Mouse (Mus musculus) heart, adult 2 months (tissue): ENCODE measurements at regions not wholly inside any gene's neighbourhood (a gene's known extent, or its start where the extent isn't known, plus 50 kb on each side); places are given as distances from the start of the nearest gene placed in this dataset.
"Not testable (repeated sequence)": the region's sequence is repeated elsewhere in the genome, so short reads cannot be mapped to it uniquely, and the experiment has no call there.

Experiments used
- DNase-seq, 2 experiments: peaks; one replicate each; pipeline ENCODE4 v3.0.0; 2021
- H3K27ac ChIP-seq: fragments of 200-600 bp; 2 replicates; pipeline ENCODE4 v1.8.1; 2022
- H3K27me3 ChIP-seq: fragments of 200-500 bp; 2 replicates; pipeline ENCODE4 v1.6.1; 2012; ENCODE audit warnings: mild to moderate bottlenecking, low read length, inconsistent platforms, mixed read lengths; ENCODE audit not compliant: control insufficient read depth, insufficient read depth
- H3K36me3 ChIP-seq: fragments of 200-500 bp; 2 replicates; pipeline ENCODE4 v1.6.1; 2012; ENCODE audit warnings: low read length, inconsistent platforms; ENCODE audit not compliant: control insufficient read depth, insufficient read depth
- H3K4me1 ChIP-seq: fragments of 200-500 bp; 2 replicates; pipeline ENCODE4 v1.6.1; 2011; ENCODE audit warnings: low read length; ENCODE audit not compliant: control insufficient read depth, insufficient read depth
- H3K4me3 ChIP-seq: fragments of 200-600 bp; 2 replicates; pipeline ENCODE4 v1.8.1; 2022
- H3K79me2 ChIP-seq: fragments of 200-500 bp; replicated peaks from 2 replicates; pipeline ENCODE4 v1.6.1; 2012; ENCODE audit warnings: mild to moderate bottlenecking, inconsistent platforms, low read length, moderate library complexity, mixed read lengths; ENCODE audit not compliant: control insufficient read depth, insufficient read depth
- H3K9ac ChIP-seq: fragments of 200-500 bp; 2 replicates; pipeline ENCODE4 v1.6.1; 2012; ENCODE audit warnings: low read depth, mild to moderate bottlenecking, control low read depth, inconsistent platforms, low read length, mixed read lengths
- CTCF ChIP-seq: fragments of 200-600 bp; IDR thresholded peaks from 2 replicates; pipeline ENCODE4 v1.8.1; 2022; ENCODE audit warnings: antibody characterized with exemption, mild to moderate bottlenecking, moderate library complexity
- EP300 ChIP-seq: fragments of 200-500 bp; IDR thresholded peaks from 2 replicates; pipeline ENCODE4 v1.6.1; 2011; ENCODE audit warnings: low read depth, low read length, control low read depth; ENCODE audit not compliant: insufficient read depth
- POLR2A ChIP-seq: fragments of 200-500 bp; IDR thresholded peaks from 2 replicates; pipeline ENCODE4 v1.6.1; 2011; ENCODE audit warnings: mild to moderate bottlenecking, low read depth, low read length, control low read depth; ENCODE audit not compliant: insufficient read depth
- WGBS: fragments of 180-500 bp; shearing (Covaris S2); methylation state at CpG from one replicate; pipeline ENCODE4 v1.1.7; 2018; 5-methylcytosine and 5-hydroxymethylcytosine counted together
- intact Hi-C: fragments of 180-260 bp; cut with DNase I; formaldehyde crosslinking; loops from one replicate; pipeline ENCODE4 v1.15.1; 2025
- microRNA-seq, 2 experiments: library from miRNA; unstranded; fragments of <30 nt; microRNA quantifications; one replicate each; pipeline ENCODE4 v1.2.0; 2021

- no peak overlapping the region for H3K27ac ChIP-seq
- no peaks in the 10 kb centered on the region for H3K79me2 ChIP-seq
- H3K27me3 ChIP-seq: no peaks in the 10 kb centered on the region
- H3K36me3 ChIP-seq: no peaks in the 10 kb centered on the region
- no peaks in the 10 kb centered on the region for H3K4me1 ChIP-seq
- intact Hi-C loops: no loop called here
- H3K9ac ChIP-seq: no peak overlapping the region
- no peak for TF ChIP-seq POLR2A
- no peak for TF ChIP-seq CTCF
- no peak for TF ChIP-seq EP300
- DNase-seq: no peak
- H3K4me3 ChIP-seq: no peak overlapping the region
These were observed 351.9 kb downstream of the Eepd1 start for GRCm38 (mm10) chr9:25833295-25833694.

GRCm38 (mm10) chr9:25849914-25850313 lies 368.6 kb downstream of the Eepd1 start:
- H3K27ac ChIP-seq, H3K4me3 ChIP-seq, H3K9ac ChIP-seq, H3K36me3 ChIP-seq, H3K4me1 ChIP-seq, H3K27me3 ChIP-seq, DNase-seq, H3K79me2 ChIP-seq, intact Hi-C loops: not testable (repeated sequence)
- WGBS: 74% methylated on average over 2 of the region's 2 CpGs

GRCm38 (mm10) chr9:25850608-25851007 lies 369.3 kb downstream of the Eepd1 start:
- DNase-seq, H3K79me2 ChIP-seq, H3K9ac ChIP-seq, H3K36me3 ChIP-seq, H3K27ac ChIP-seq, intact Hi-C loops, H3K4me3 ChIP-seq, H3K4me1 ChIP-seq, H3K27me3 ChIP-seq: not testable (repeated sequence)
- 58% methylated on average over 3 of the region's 3 CpGs for WGBS

DNA sequence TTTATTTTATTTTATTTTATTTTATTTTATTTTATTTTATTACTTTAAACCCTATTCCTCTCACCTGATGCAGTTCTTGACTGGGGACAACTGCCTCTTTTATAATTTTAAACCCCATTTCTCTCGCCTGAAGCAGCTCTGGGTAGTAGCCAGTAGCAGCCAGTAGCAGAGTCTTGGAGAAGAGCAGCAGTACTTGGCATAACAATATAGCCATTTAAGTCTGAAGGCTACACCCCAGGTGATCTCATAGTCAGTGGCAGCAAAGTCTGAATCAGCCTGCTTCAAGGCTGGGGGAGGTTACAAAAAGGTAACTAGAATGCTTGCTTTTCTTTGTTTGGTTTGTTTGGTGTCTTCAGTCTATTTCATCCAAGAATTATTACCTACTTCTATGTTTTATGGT lies 373.2 kb downstream of the Eepd1 start:
- H3K36me3 ChIP-seq: no peaks in the 10 kb centered on the region
- H3K27ac ChIP-seq: no peak overlapping the region
- no peak overlapping the region for H3K9ac ChIP-seq
- 56% methylated on average over 1 of the region's 1 CpGs for WGBS
- intact Hi-C loops: no loop called here
- no peaks in the 10 kb centered on the region for H3K27me3 ChIP-seq
- no peaks in the 10 kb centered on the region for H3K79me2 ChIP-seq
- H3K4me3 ChIP-seq: no peak overlapping the region
- no peak for TF ChIP-seq POLR2A
- no peak for TF ChIP-seq CTCF
- no peak for TF ChIP-seq EP300
- no peak for DNase-seq
- no peaks in the 10 kb centered on the region for H3K4me1 ChIP-seq

DNA sequence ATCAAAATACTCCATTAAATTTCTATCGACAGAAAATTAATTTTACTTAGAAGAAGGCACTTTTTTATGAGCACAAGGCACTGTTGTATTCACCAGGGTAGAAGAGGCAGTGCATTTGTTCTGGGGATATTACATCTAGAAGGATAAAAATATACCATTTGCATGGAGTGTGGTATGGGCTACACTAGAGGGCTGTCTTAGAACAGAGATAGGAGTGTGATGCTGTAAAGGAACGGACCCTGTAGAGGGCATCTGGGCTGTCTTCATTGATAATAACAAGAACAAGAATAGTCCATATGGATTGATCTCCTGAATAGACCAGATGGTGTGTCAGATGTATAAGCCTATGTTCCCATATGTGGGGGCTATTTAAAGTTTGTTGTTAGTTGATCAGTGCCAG lies 388.9 kb downstream of the Eepd1 start:
- H3K27me3 ChIP-seq: no peaks in the 10 kb centered on the region
- H3K4me3 ChIP-seq: no peak overlapping the region
- 61% methylated on average over 2 of the region's 2 CpGs for WGBS
- H3K79me2 ChIP-seq: no peaks in the 10 kb centered on the region
- no peak for DNase-seq
- H3K4me1 ChIP-seq: no peaks in the 10 kb centered on the region
- H3K36me3 ChIP-seq: no peaks in the 10 kb centered on the region
- TF ChIP-seq CTCF: no peak
- no peak for TF ChIP-seq EP300
- TF ChIP-seq POLR2A: no peak
- H3K27ac ChIP-seq: no peak overlapping the region
- no peak overlapping the region for H3K9ac ChIP-seq
- intact Hi-C loops: no loop called here

GRCm38 (mm10) chr9:25896333-25896905 lies 415.1 kb downstream of the Eepd1 start:
- intact Hi-C loops: no loop called here
- H3K4me3 ChIP-seq: no peak overlapping the region
- H3K36me3 ChIP-seq: no peaks in the 10 kb centered on the region
- no peak overlapping the region for H3K27ac ChIP-seq
- H3K9ac ChIP-seq: no peak overlapping the region
- H3K27me3 ChIP-seq: no peaks in the 10 kb centered on the region
- no peaks in the 10 kb centered on the region for H3K79me2 ChIP-seq
- TF ChIP-seq CTCF (no peak), EP300 (no peak), POLR2A (no peak)
- H3K4me1 ChIP-seq: no peaks in the 10 kb centered on the region
- no peak for DNase-seq

Small RNA genes lying in the stretch of these regions (microRNA-seq; reads per million reads assigned to microRNA genes)
- gene Gm26190: 0 reads per million in 2 experiments
